Mouse (Mus musculus) neural tube, embryonic 11.5 days (tissue): Measurements from ENCODE around the gene Zyx. TPM values are rescaled to one million over a fixed set of nuclear protein-coding genes. Genes with fewer than 3 reads are reported as not detected.

Experiments used
- ATAC-seq: fragments of 200-750 bp; cut with Nextera tagmentation; 2 replicates; pipeline ENCODE4 v1.8.0; 2017; ENCODE audit warnings: moderate number of reproducible peaks, mild to moderate bottlenecking, moderate TSS enrichment, moderate library complexity; ENCODE audit not compliant: insufficient read depth, low FRiP score, low TSS enrichment
- DNase-seq: peaks from one replicate; pipeline ENCODE4 v3.0.0-alpha.2; 2015; ENCODE audit warnings: low spot score
- H3K27ac ChIP-seq: fragments of 300-500 bp; sonication (generic); 2 replicates; pipeline ENCODE4 v1.5.1; 2014; ENCODE audit warnings: low read depth, mild to moderate bottlenecking, low read length
- H3K27me3 ChIP-seq: fragments of 300-500 bp; sonication (generic); 2 replicates; pipeline ENCODE4 v1.6.1; 2014; ENCODE audit warnings: mild to moderate bottlenecking, low read length, mixed read lengths; ENCODE audit not compliant: control insufficient read depth, insufficient read depth
- H3K36me3 ChIP-seq: fragments of 300-500 bp; sonication (generic); 2 replicates; pipeline ENCODE4 v1.6.1; 2014; ENCODE audit warnings: mild to moderate bottlenecking, low read length, moderate library complexity, mixed read lengths; ENCODE audit not compliant: control insufficient read depth, insufficient read depth
- H3K4me1 ChIP-seq: fragments of 300-500 bp; sonication (generic); 2 replicates; pipeline ENCODE4 v1.6.1; 2014; ENCODE audit warnings: low read length, mixed read lengths; ENCODE audit not compliant: control insufficient read depth, insufficient read depth
- H3K4me2 ChIP-seq: fragments of 300-500 bp; sonication (generic); 2 replicates; pipeline ENCODE4 v1.6.1; 2014; ENCODE audit warnings: low read depth, mild to moderate bottlenecking, moderate library complexity
- H3K4me3 ChIP-seq: fragments of 300-500 bp; sonication (generic); 2 replicates; pipeline ENCODE4 v1.5.1; 2014; ENCODE audit warnings: low read depth, low read length
- H3K9ac ChIP-seq: fragments of 300-500 bp; sonication (generic); 2 replicates; pipeline ENCODE4 v1.6.1; 2014; ENCODE audit warnings: mild to moderate bottlenecking, low read length
- H3K9me3 ChIP-seq: fragments of 300-500 bp; sonication (generic); 2 replicates; pipeline ENCODE4 v1.6.1; 2016; ENCODE audit warnings: low read length; ENCODE audit not compliant: control insufficient read depth
- WGBS: fragments of 180-500 bp; shearing (Covaris S2); extraction: QIAGEN DNeasy Blood & Tissue Kit; methylation state at CpG from one replicate; pipeline ENCODE4 v1.1.7; 2014; 5-methylcytosine and 5-hydroxymethylcytosine counted together
- polyA plus RNA-seq: library from polyadenylated mRNA; unstranded; fragments of >200 nt; fragmentation: Nextera tagmentation; extraction: Ambion mirVana; gene quantifications from 2 replicates; pipeline ENCODE4 v1.2.1, GENCODE M21; 2014

Zyx gene
- polyA plus RNA-seq, 1 experiment from 2014 or later: 86.3 TPM

DNA sequence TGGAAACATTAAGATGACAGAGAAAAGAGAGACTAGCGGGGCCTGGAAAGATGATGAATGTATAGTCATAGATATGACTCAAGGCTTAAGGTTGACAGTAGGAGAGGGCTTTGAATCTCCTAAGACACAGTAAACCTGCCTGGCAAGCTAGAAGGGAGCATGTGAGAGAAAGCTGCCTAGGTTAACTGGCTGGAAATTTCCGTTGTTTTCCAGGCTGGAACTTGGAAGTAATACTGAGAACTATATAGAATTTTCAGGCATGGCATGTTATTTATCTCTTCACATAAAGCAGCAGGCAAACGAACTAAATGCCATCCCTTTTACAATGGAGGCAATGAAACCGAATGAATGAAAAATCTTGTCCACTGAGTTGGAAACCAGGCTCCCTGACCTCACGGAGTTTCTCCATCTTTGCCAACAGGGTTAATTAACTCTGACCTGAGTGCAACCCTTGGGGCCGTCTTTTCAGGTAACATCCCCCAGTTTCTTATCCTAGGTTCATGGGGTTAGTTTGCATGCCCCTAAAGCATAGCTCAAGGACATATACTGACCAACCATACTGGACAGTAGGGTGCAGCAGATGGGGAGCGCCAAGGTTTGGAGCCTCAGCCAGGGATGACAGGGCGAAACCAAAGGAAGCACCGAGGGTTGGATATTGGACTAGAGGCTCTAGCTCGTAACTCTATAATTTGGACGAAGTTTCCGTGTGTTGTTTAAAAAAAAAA, 987 bp upstream of the Zyx start:
- Histone ChIP-seq H3K27me3 (no peaks in the 10 kb centered on the region), H3K4me1 (peaks cover 9% of the 10 kb centered on the region), H3K4me2 (peak overlapping the region; percentile 63; the same call in 1 of the 2 replicates), H3K9me3 (no peaks in the 10 kb centered on the region), H3K27ac (no peak overlapping the region), H3K9ac (no peak overlapping the region), H3K4me3 (no peak overlapping the region), H3K36me3 (no peaks in the 10 kb centered on the region)
- no peak for ATAC-seq
- 38% methylated on average over 12 of the region's 12 CpGs for WGBS
- no peak for DNase-seq

DNA sequence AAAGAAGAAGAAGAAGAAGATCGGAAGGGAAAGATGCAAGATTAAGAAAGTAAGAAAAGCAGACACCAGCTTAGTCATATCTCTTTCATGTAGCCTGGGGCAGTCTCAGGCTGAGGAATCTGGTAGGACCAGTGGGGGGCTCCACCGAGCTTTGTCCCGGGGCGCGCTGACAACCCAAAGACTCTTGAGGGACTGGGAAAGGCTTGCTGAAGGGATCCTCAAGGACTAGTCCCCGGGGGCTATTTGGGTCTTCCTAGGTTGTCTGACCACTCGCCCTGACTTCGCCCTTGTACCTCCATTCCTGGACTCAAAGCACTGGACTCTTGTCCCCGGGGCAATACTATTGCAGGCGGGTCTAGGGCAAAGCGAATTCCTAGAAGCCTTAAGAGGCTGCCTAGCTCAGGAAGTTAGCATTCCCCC, 414 bp upstream of the Zyx start:
- Histone ChIP-seq H3K4me2 (peak overlapping the region; percentile 63), H3K36me3 (no peaks in the 10 kb centered on the region), H3K4me1 (peaks cover 9% of the 10 kb centered on the region), H3K4me3 (peak overlapping the region; percentile 84), H3K27ac (peak overlapping the region; percentile 88), H3K9me3 (no peaks in the 10 kb centered on the region), H3K27me3 (no peaks in the 10 kb centered on the region), H3K9ac (peak overlapping the region; percentile 88)
- under 1% methylated on average over 11 of the region's 11 CpGs for WGBS
- DNase-seq: peak; percentile 82
- peak; percentile 51 for ATAC-seq

DNA sequence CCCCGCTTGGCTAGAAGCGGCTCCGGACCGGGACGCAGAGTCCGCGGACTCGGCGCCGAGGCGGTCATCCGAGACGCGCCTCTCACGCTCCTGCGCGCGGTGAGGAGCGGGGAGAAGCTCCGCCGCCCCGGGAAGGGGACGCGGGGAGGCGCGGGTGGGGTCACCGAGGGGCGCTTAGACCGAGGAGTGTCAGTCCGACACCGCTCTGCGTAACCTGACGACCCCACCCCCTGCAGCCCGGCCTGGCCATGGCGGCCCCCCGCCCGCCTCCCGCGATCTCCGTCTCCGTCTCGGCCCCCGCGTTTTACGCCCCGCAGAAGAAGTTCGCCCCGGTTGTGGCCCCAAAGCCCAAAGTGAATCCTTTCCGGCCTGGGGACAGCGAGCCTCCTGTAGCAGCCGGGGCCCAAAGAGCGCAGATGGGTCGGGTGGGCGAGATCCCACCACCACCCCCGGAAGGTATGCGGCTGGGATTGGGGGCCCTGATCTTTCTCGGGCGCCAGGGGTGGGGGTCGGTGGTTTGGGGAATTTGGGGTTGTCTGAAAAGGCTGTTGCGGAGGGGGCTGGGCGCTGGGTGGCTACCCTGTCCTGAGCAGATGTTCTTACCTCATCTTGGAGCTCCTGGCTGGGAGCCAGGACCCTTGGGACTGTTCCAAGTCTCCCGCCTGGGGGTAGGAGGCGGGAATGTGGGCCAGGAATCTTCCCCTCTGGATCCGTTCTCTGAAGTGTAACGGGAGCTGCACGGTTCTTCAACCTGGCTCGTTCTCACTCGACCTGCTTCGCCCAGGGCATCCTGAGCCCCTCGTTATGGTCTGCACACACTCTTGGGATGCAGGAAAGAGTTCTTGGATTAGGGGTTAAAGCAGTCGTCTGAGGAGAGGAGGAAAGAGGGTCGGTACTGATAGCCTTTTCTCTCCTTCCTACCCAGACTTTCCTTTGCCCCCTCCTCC, 864 bp downstream of the Zyx start:
- Histone ChIP-seq H3K27ac (peak overlapping the region; percentile 88), H3K4me1 (peaks cover 9% of the 10 kb centered on the region), H3K27me3 (no peaks in the 10 kb centered on the region), H3K9ac (peak overlapping the region; percentile 88), H3K4me2 (peak overlapping the region; percentile 63), H3K9me3 (no peaks in the 10 kb centered on the region), H3K36me3 (no peaks in the 10 kb centered on the region), H3K4me3 (peak overlapping the region; percentile 84)
- WGBS: under 1% methylated on average over 60 of the region's 72 CpGs
- DNase-seq (peak; percentile 79), ATAC-seq (peak; percentile 69)

DNA sequence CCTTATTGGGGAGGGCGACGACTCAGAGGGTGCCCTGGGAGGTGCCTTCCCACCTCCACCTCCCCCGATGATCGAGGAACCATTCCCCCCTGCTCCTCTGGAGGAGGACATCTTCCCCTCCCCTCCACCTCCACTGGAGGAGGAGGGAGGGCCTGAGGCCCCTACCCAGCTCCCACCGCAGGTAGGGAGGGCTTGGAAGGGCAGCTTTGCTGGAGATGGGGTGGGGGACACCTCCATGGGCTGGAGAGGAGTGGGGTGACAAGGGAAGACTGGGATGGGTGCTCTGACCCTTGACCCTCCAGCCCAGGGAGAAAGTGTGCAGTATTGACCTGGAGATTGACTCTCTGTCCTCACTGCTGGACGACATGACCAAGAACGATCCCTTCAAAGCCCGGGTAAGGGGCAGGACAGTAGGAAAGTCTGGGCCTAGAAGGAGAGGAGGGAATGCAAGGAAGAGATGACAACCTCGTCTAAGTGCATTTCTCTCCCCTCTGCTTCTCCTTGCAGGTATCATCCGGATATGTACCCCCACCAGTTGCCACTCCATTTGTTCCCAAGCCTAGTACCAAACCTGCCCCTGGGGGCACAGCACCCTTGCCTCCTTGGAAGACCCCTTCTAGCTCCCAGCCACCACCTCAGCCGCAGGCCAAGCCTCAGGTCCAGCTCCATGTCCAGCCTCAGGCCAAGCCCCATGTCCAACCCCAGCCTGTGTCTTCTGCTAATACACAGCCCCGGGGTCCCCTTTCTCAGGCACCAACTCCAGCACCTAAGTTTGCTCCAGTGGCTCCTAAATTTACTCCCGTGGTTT, 1.7 kb downstream of the Zyx start:
- DNase-seq (no peak), ATAC-seq (no peak; the same call in 1 of the 2 replicates)
- Histone ChIP-seq H3K9ac (peak overlapping the region; percentile 88), H3K27me3 (no peaks in the 10 kb centered on the region), H3K4me3 (peak overlapping the region; percentile 84), H3K9me3 (no peaks in the 10 kb centered on the region), H3K27ac (no peak overlapping the region), H3K4me2 (peak overlapping the region; percentile 63), H3K4me1 (peaks cover 9% of the 10 kb centered on the region), H3K36me3 (peaks cover 6% of the 10 kb centered on the region; the same call in 1 of the 2 replicates)
- WGBS: 42% methylated on average over 13 of the region's 13 CpGs

DNA sequence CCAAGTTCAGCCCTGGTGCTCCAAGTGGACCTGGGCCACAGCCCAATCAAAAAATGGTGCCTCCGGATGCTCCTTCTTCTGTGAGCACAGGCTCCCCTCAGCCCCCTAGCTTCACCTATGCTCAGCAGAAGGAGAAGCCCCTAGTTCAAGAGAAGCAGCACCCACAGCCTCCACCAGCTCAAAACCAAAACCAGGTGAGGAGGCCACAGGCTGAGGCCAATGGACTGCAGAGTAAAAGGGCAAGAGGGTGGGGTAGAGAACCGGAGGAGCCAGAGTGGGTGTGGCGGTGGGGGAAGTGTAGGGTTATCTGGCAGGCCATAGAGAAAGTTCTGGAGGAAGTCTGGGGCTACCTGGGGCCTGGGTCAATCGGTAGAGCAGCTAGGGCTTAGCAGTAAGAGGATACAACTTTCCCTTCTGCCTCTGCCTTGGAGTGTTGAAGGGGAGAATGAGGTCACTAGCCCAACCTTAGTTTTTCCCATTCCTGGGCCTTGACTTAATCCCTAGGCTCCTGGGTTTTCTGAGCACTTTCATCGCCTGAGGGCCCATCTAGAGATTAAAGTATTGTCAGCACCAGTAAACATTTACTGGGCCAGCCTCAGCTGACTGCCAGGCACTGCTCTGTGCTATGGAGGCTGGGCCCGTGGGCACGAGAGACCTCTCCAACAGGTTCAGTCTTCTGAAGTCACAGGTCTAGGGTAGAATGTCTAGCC, 2.5 kb downstream of the Zyx start:
- H3K4me2 ChIP-seq: no peak overlapping the region
- H3K36me3 ChIP-seq: peaks cover 6% of the 10 kb centered on the region
- ATAC-seq (no peak), DNase-seq (no peak)
- H3K9me3 ChIP-seq: no peaks in the 10 kb centered on the region
- H3K27me3 ChIP-seq: no peaks in the 10 kb centered on the region
- WGBS: 92% methylated on average over 7 of the region's 7 CpGs
- H3K4me3 ChIP-seq: no peak overlapping the region
- peaks cover 9% of the 10 kb centered on the region for H3K4me1 ChIP-seq
- no peak overlapping the region for H3K9ac ChIP-seq
- H3K27ac ChIP-seq: no peak overlapping the region

DNA sequence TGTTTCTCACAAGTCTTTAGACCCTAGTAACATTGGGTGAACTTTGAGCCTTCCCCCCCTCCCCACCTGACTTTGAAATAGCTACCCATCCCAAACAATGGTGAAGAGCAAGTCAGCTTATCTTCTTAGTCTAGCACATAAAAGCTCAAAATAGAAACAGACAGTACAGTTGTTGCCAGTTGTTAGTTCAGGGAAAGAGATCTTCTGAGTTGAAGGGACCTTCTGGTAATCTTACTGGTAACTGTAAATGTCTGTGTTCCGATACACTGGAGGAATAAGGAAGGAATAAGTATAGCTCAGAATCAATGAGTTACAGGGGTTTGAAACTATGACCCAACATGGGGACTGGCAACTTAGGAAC, 3.0 kb downstream of the Zyx start:
- 97% methylated on average over 1 of the region's 1 CpGs for WGBS
- Histone ChIP-seq H3K9ac (no peak overlapping the region), H3K9me3 (no peaks in the 10 kb centered on the region), H3K27ac (no peak overlapping the region), H3K4me3 (no peak overlapping the region), H3K4me1 (peaks cover 9% of the 10 kb centered on the region), H3K36me3 (peaks cover 6% of the 10 kb centered on the region), H3K4me2 (no peak overlapping the region), H3K27me3 (no peaks in the 10 kb centered on the region)
- DNase-seq: no peak
- ATAC-seq: no peak

DNA sequence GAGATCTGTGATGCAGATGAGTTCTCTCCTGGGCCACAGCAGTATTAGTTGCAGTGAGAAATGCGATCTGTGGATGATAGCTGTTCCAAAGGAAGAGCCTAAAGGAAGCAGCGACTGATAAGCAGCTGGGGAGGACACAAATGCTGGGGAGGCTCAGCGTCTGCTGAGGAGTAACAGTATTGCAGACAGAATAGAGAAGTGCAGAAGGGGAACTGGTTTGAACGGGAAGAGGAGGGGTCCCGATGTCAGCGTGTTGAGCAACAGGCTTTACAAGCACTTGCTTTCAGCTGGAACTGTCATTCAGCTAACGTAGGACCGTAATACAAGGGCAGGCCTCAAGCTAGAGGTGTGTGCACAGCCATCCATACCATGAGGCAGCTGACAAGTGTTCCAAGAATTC, 3.8 kb downstream of the Zyx start:
- 74% methylated on average over 8 of the region's 8 CpGs for WGBS
- Histone ChIP-seq H3K9me3 (no peaks in the 10 kb centered on the region), H3K9ac (no peak overlapping the region), H3K4me1 (peaks cover 9% of the 10 kb centered on the region), H3K27me3 (no peaks in the 10 kb centered on the region), H3K4me3 (no peak overlapping the region), H3K4me2 (no peak overlapping the region), H3K36me3 (peaks cover 9% of the 10 kb centered on the region), H3K27ac (no peak overlapping the region)
- DNase-seq (no peak), ATAC-seq (no peak)
